Mouse (Mus musculus) brain, embryonic 18.5 days (tissue): ENCODE measurements around the gene Ankmy1.

Source experiments
- DNase-seq: peaks from one replicate; pipeline ENCODE4 v3.0.0-alpha.2; 2012; ENCODE audit warnings: low read depth, low spot score

The Ankmy1 gene

GRCm38 (mm10) chr1:92911721-92912138, 9.0 kb upstream of the Ankmy1 start:
- DNase-seq = no peak

- no peak for DNase-seq
Measured at GRCm38 (mm10) chr1:92910925-92911720, 8.4 kb upstream of the Ankmy1 start.

- peak; percentile 42 for DNase-seq
Measured at GRCm38 (mm10) chr1:92910239-92910885, 7.7 kb upstream of the Ankmy1 start, which contains the start of gene Rnpepl1. Gene Rnpepl1, plus strand, starts transcription at chr1:92910783.

GRCm38 (mm10) chr1:92909068-92909467, 6.4 kb upstream of the Ankmy1 start:
- no peak for DNase-seq

- no peak for DNase-seq
Measured at GRCm38 (mm10) chr1:92908664-92909063, 6.0 kb upstream of the Ankmy1 start.

GRCm38 (mm10) chr1:92907632-92908360, 5.1 kb upstream of the Ankmy1 start:
- no peak for DNase-seq

- DNase-seq = peak; percentile 71
Measured at GRCm38 (mm10) chr1:92906779-92907631, 4.3 kb upstream of the Ankmy1 start, which contains the start of gene Dusp28. Gene Dusp28, plus strand, starts transcription at chr1:92906981.

GRCm38 (mm10) chr1:92905703-92906310, 3.1 kb upstream of the Ankmy1 start:
- no peak for DNase-seq

GRCm38 (mm10) chr1:92903627-92904026, 921 bp upstream of the Ankmy1 start:
- DNase-seq = no peak

GRCm38 (mm10) chr1:92895089-92895488, 7.6 kb downstream of the Ankmy1 start:
- DNase-seq = no peak

- DNase-seq = no peak
Measured at GRCm38 (mm10) chr1:92893896-92894295, 8.8 kb downstream of the Ankmy1 start.

GRCm38 (mm10) chr1:92892791-92893190, 9.9 kb downstream of the Ankmy1 start:
- DNase-seq = no peak

GRCm38 (mm10) chr1:92888901-92889655, 13.6 kb downstream of the Ankmy1 start:
- no peak for DNase-seq

GRCm38 (mm10) chr1:92881982-92882381, 20.7 kb downstream of the Ankmy1 start:
- no peak for DNase-seq

- DNase-seq = no peak
Measured at GRCm38 (mm10) chr1:92880101-92880500, 22.6 kb downstream of the Ankmy1 start.

- DNase-seq = peak; percentile 30
Measured at GRCm38 (mm10) chr1:92879266-92879665, 23.4 kb downstream of the Ankmy1 start.

- no peak for DNase-seq
Measured at GRCm38 (mm10) chr1:92878066-92878741, 24.5 kb downstream of the Ankmy1 start.

- DNase-seq = no peak
Measured at GRCm38 (mm10) chr1:92877431-92877978, 25.2 kb downstream of the Ankmy1 start.
